Mouse (Mus musculus) limb, embryonic 11.5 days (tissue): ENCODE data around the gene Slc38a7. TPM values are rescaled to one million over a fixed set of nuclear protein-coding genes. Genes with fewer than 3 reads are reported as not detected.

Experiments used
- ATAC-seq: fragments of 200-750 bp; cut with Nextera tagmentation; 2 replicates; pipeline ENCODE4 v1.8.0; 2017; ENCODE audit warnings: low read depth; ENCODE audit not compliant: insufficient number of reproducible peaks, low FRiP score, low TSS enrichment
- DNase-seq: peaks from one replicate; pipeline ENCODE4 v3.0.0-alpha.2; 2015; ENCODE audit warnings: low spot score
- H3K27ac ChIP-seq: fragments of 300-500 bp; sonication (generic); replicated peaks from 2 replicates; pipeline ENCODE4 v1.5.1; 2014; ENCODE audit warnings: low read depth, mild to moderate bottlenecking, low read length
- H3K27me3 ChIP-seq: fragments of 300-500 bp; sonication (generic); 2 replicates; pipeline ENCODE4 v1.6.1; 2014; ENCODE audit warnings: mild to moderate bottlenecking, low read length, mixed read lengths; ENCODE audit not compliant: control insufficient read depth, insufficient read depth
- H3K36me3 ChIP-seq: fragments of 300-500 bp; sonication (generic); 2 replicates; pipeline ENCODE4 v1.6.1; 2014; ENCODE audit warnings: mild to moderate bottlenecking, low read length, moderate library complexity, mixed read lengths; ENCODE audit not compliant: control insufficient read depth, insufficient read depth
- H3K4me1 ChIP-seq: fragments of 300-500 bp; sonication (generic); 2 replicates; pipeline ENCODE4 v1.6.1; 2014; ENCODE audit warnings: low read length, mixed read lengths; ENCODE audit not compliant: control insufficient read depth, insufficient read depth
- H3K4me2 ChIP-seq: fragments of 300-500 bp; sonication (generic); 2 replicates; pipeline ENCODE4 v1.6.1; 2014; ENCODE audit warnings: low read depth, mild to moderate bottlenecking, moderate library complexity; ENCODE audit not compliant: severe bottlenecking
- H3K4me3 ChIP-seq: fragments of 300-500 bp; sonication (generic); 2 replicates; pipeline ENCODE4 v1.5.1; 2014; ENCODE audit warnings: low read depth, low read length
- H3K9ac ChIP-seq: fragments of 300-500 bp; sonication (generic); 2 replicates; pipeline ENCODE4 v1.6.1; 2014; ENCODE audit warnings: mild to moderate bottlenecking, low read length
- H3K9me3 ChIP-seq: fragments of 300-500 bp; sonication (generic); 2 replicates; pipeline ENCODE4 v1.6.1; 2016; ENCODE audit warnings: low read length; ENCODE audit not compliant: control insufficient read depth
- WGBS: fragments of 180-500 bp; shearing (Covaris S2); extraction: QIAGEN DNeasy Blood & Tissue Kit; methylation state at CpG from one replicate; pipeline ENCODE4 v1.1.7; 2014; 5-methylcytosine and 5-hydroxymethylcytosine counted together
- polyA plus RNA-seq: library from polyadenylated mRNA; unstranded; fragments of >200 nt; fragmentation: Nextera tagmentation; extraction: Ambion mirVana; gene quantifications from 2 replicates; pipeline ENCODE4 v1.2.1, GENCODE M21; 2014

Slc38a7 gene
- polyA plus RNA-seq, 1 experiment from 2014 or later, result 13.8 TPM

DNA sequence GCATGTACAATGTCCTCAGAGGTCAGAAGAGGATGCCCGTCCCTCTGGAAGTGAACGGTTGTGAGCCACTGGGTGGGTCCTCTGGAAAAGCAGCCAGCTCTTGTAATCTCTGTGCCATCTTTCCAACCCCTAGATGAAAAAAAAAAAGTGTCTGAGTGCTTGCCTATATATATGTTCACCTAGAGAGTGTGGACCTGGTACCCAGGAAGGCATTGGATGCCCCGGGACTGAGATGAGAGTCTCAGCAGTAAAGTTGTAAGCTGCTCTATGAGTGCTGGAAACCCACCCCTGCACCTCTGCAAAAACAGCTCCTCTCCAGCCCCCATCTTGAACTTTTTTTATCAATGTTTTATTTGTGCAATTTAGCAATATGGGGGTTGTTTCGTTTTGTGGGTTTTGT is 44.7 kb downstream of the Slc38a7 start:
- ATAC-seq, result no peak
- no peak overlapping the region for H3K4me2 ChIP-seq

DNA sequence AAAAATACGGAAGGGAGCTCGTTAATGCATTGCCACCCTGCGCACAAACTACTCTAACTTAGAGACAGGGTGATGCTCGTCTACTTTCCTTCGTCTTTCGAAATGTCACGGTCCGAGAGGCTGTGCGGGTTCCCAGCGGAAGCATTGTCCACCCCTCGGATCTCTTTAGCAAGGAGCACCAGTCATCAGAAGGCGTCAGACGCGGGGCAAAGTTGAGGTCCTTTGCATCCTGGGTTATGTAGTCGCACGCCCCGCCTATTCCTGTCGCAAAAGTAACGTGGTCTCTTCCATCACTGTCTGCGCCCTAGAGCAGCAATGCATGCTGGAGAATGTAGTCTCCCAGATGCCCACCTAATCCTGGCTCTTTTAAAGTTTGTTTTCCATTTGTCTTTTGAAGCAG is 45.5 kb downstream of the Slc38a7 start:
- Histone ChIP-seq H3K4me2 (peak overlapping the region; percentile 58), H3K9ac (peak overlapping the region; percentile 66), H3K4me1 (peaks cover 5% of the 10 kb centered on the region; the same call in 1 of the 2 replicates), H3K27ac (peak overlapping the region; percentile 87), H3K36me3 (no peaks in the 10 kb centered on the region), H3K9me3 (no peaks in the 10 kb centered on the region), H3K27me3 (no peaks in the 10 kb centered on the region), H3K4me3 (peak overlapping the region; percentile 91)
- ATAC-seq (peak; percentile 90), DNase-seq (peak; percentile 92)
- WGBS, result under 1% methylated on average over 20 of the region's 20 CpGs

More for the DNA sequence above, 44.7 kb downstream of the Slc38a7 start:
- Histone ChIP-seq H3K9me3 (no peaks in the 10 kb centered on the region), H3K4me1 (peaks cover 5% of the 10 kb centered on the region; the same call in 1 of the 2 replicates), H3K27ac (no peak overlapping the region), H3K9ac (no peak overlapping the region), H3K4me3 (no peak overlapping the region), H3K27me3 (no peaks in the 10 kb centered on the region), H3K36me3 (no peaks in the 10 kb centered on the region)
- DNase-seq, result no peak
- WGBS, result 90% methylated on average over 4 of the region's 4 CpGs

GRCm38 (mm10) chr8:95807331-95807843 is 46.0 kb downstream of the Slc38a7 start, which contains the start of gene Cnot1:
TSS of gene Cnot1 (minus strand) at chr8:95807464.
- peak within 1 kb of the TSS; percentile 95 for H3K9ac ChIP-seq
- H3K4me2 ChIP-seq, result peak within 1 kb of the TSS; percentile 79
- H3K9me3 ChIP-seq, result no peaks in the 10 kb centered on the region
- H3K27ac ChIP-seq, result peak within 1 kb of the TSS; percentile 87
- H3K27me3 ChIP-seq, result no peaks in the 10 kb centered on the region
- DNase-seq (peak; percentile 97), ATAC-seq (peak; percentile 98)
- H3K36me3 ChIP-seq, result no peaks in the 10 kb centered on the region
- H3K4me1 ChIP-seq, result peaks cover 5% of the 10 kb centered on the region; the same call in 1 of the 2 replicates
- peak within 1 kb of the TSS; percentile 91 for H3K4me3 ChIP-seq
- under 1% methylated on average over 44 of the region's 44 CpGs for WGBS

GRCm38 (mm10) chr8:95806461-95807191 is 46.7 kb downstream of the Slc38a7 start:
- Histone ChIP-seq H3K4me2 (peak overlapping the region; percentile 79), H3K9ac (peak overlapping the region; percentile 95), H3K4me3 (peak overlapping the region; percentile 91), H3K27me3 (no peaks in the 10 kb centered on the region), H3K9me3 (no peaks in the 10 kb centered on the region), H3K27ac (peak overlapping the region; percentile 87), H3K4me1 (peaks cover 5% of the 10 kb centered on the region; the same call in 1 of the 2 replicates), H3K36me3 (no peaks in the 10 kb centered on the region; the same call in 1 of the 2 replicates)
- WGBS, result 2% methylated on average over 50 of the region's 69 CpGs
- DNase-seq, result no peak
- no peak for ATAC-seq

GRCm38 (mm10) chr8:95805482-95805881 is 47.9 kb downstream of the Slc38a7 start:
- 83% methylated on average over 2 of the region's 2 CpGs for WGBS

DNA sequence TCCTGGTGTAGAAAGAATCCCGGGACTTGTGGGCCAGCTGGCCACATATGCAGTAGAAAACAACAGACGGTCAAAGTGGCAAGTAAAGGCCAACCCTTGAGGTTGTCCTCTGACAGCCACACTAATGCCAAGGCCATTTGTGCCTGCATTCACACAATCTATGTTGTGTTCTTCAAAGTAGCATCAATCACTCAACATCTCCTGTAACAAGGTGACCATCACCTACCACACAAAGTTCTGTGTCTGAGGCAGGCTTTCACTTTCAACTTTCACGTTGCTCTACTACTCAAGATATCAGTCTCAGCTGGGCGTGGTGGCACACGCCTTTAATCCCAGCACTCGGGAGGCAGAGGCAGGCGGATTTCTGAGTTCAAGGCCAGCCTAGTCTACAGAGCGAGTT is 51.1 kb downstream of the Slc38a7 start:
- no peak overlapping the region for H3K27ac ChIP-seq
- H3K4me3 ChIP-seq, result no peak overlapping the region
- no peak overlapping the region for H3K9ac ChIP-seq
- no peaks in the 10 kb centered on the region for H3K9me3 ChIP-seq
- no peaks in the 10 kb centered on the region for H3K27me3 ChIP-seq
- H3K4me2 ChIP-seq, result no peak overlapping the region
- H3K36me3 ChIP-seq, result peaks cover 5% of the 10 kb centered on the region; the same call in 1 of the 2 replicates
- peaks cover 5% of the 10 kb centered on the region; the same call in 1 of the 2 replicates for H3K4me1 ChIP-seq
- WGBS, result 91% methylated on average over 8 of the region's 8 CpGs
- DNase-seq (no peak), ATAC-seq (no peak)

More at GRCm38 (mm10) chr8:95805482-95805881, 47.9 kb downstream of the Slc38a7 start:
- Histone ChIP-seq H3K9ac (no peak overlapping the region; the same call in 1 of the 2 replicates), H3K27ac (no peak overlapping the region), H3K27me3 (no peaks in the 10 kb centered on the region), H3K4me3 (peak overlapping the region; percentile 91), H3K9me3 (no peaks in the 10 kb centered on the region), H3K4me2 (peak overlapping the region; percentile 79), H3K4me1 (peaks cover 5% of the 10 kb centered on the region; the same call in 1 of the 2 replicates), H3K36me3 (no peaks in the 10 kb centered on the region; the same call in 1 of the 2 replicates)
- no peak for ATAC-seq
- no peak for DNase-seq

GRCm38 (mm10) chr8:95801476-95802064 is 51.8 kb downstream of the Slc38a7 start:
- WGBS, result 90% methylated on average over 1 of the region's 1 CpGs
- no peak overlapping the region for H3K4me2 ChIP-seq
- no peaks in the 10 kb centered on the region for H3K27me3 ChIP-seq
- no peak overlapping the region for H3K4me3 ChIP-seq
- H3K27ac ChIP-seq, result no peak overlapping the region
- no peak for DNase-seq
- peaks cover 5% of the 10 kb centered on the region; the same call in 1 of the 2 replicates for H3K4me1 ChIP-seq
- H3K36me3 ChIP-seq, result peaks cover 5% of the 10 kb centered on the region; the same call in 1 of the 2 replicates
- no peak for ATAC-seq
- no peak overlapping the region for H3K9ac ChIP-seq
- H3K9me3 ChIP-seq, result no peaks in the 10 kb centered on the region

GRCm38 (mm10) chr8:95800353-95800752 is 53.0 kb downstream of the Slc38a7 start:
- peaks cover under 1% of the 10 kb centered on the region; the same call in 1 of the 2 replicates for H3K4me1 ChIP-seq
- no peak overlapping the region for H3K27ac ChIP-seq
- no peak for DNase-seq
- no peak overlapping the region for H3K4me2 ChIP-seq
- peaks cover 5% of the 10 kb centered on the region; the same call in 1 of the 2 replicates for H3K36me3 ChIP-seq
- H3K9ac ChIP-seq, result no peak overlapping the region
- H3K27me3 ChIP-seq, result no peaks in the 10 kb centered on the region
- H3K4me3 ChIP-seq, result no peak overlapping the region
- ATAC-seq, result no peak
- H3K9me3 ChIP-seq, result no peaks in the 10 kb centered on the region
- 92% methylated on average over 3 of the region's 3 CpGs for WGBS
